Mouse (Mus musculus) 3134 (cell line): ENCODE data around the gene Map3k5.
"Not testable (repeated sequence)": the region's sequence is repeated elsewhere in the genome, so short reads cannot be mapped to it uniquely, and the experiment has no call there.

Experiments
- DNase-seq: peaks from one replicate; pipeline ENCODE4 v3.0.0-alpha.2; 2011; ENCODE audit warnings: low spot score; ENCODE audit not compliant: insufficient read length; ENCODE audit errors: extremely low read depth

Map3k5 gene

GRCm38 (mm10) chr10:19934384-19935294 is at the start of gene Map3k5:
Gene Map3k5, plus strand, starts transcription at chr10:19934472.
- DNase-seq = no peak

GRCm38 (mm10) chr10:19886249-19886648 is 48.0 kb upstream of the Map3k5 start:
- DNase-seq = no peak

- DNase-seq = no peak
These were observed 44.4 kb upstream of the Map3k5 start for GRCm38 (mm10) chr10:19889908-19890307.

- DNase-seq = no peak
These were observed 42.6 kb upstream of the Map3k5 start for GRCm38 (mm10) chr10:19891686-19892085.

- no peak for DNase-seq
These were observed 41.1 kb upstream of the Map3k5 start for GRCm38 (mm10) chr10:19893146-19893545.

GRCm38 (mm10) chr10:19893976-19894375 is 40.3 kb upstream of the Map3k5 start:
- no peak for DNase-seq

- DNase-seq = no peak
These were observed 34.1 kb upstream of the Map3k5 start for GRCm38 (mm10) chr10:19900191-19900590.

GRCm38 (mm10) chr10:19901992-19902391 is 32.3 kb upstream of the Map3k5 start:
- no peak for DNase-seq

GRCm38 (mm10) chr10:19904077-19904820 is 30.0 kb upstream of the Map3k5 start:
- no peak for DNase-seq

GRCm38 (mm10) chr10:19907246-19907804 is 26.9 kb upstream of the Map3k5 start, which contains the start of gene Pex7:
Gene Pex7, minus strand, starts transcription at chr10:19907689.
- peak; percentile 82 for DNase-seq

- DNase-seq = no peak
These were observed 26.2 kb upstream of the Map3k5 start for GRCm38 (mm10) chr10:19908076-19908475.

- no peak for DNase-seq
These were observed 23.8 kb upstream of the Map3k5 start for GRCm38 (mm10) chr10:19910516-19910915.

GRCm38 (mm10) chr10:19911583-19911982 is 22.7 kb upstream of the Map3k5 start:
- DNase-seq = no peak

- no peak for DNase-seq
These were observed 20.5 kb upstream of the Map3k5 start for GRCm38 (mm10) chr10:19913806-19914205.

GRCm38 (mm10) chr10:19915301-19915700 is 19.0 kb upstream of the Map3k5 start:
- peak; percentile 11 for DNase-seq

- DNase-seq = no peak
These were observed 11.9 kb upstream of the Map3k5 start for GRCm38 (mm10) chr10:19922410-19922809.

- no peak for DNase-seq
These were observed 10.0 kb upstream of the Map3k5 start for GRCm38 (mm10) chr10:19924256-19924655.

GRCm38 (mm10) chr10:19926391-19926897 is 7.8 kb upstream of the Map3k5 start:
- not testable (repeated sequence) for DNase-seq

- no peak for DNase-seq
These were observed 6.1 kb upstream of the Map3k5 start for GRCm38 (mm10) chr10:19928205-19928604.

- no peak for DNase-seq
These were observed 1.3 kb upstream of the Map3k5 start for GRCm38 (mm10) chr10:19932986-19933385.
